Mouse (Mus musculus): ENCODE data around the gene Ints3.

- TF ChIP-seq POLR2A (IDR thresholded peaks at IDR 0.05; ENCODE audit: extremely low read depth, insufficient read depth, low read length) (no peak), CTCF (IDR thresholded peaks at IDR 0.05; ENCODE audit: extremely low read depth, insufficient read depth, low read length) (no peak)
These were observed 51.7 kb downstream of the Ints3 start for GRCm38 (mm10) chr3:90381727-90382126.
